Mouse (Mus musculus) olfactory bulb, adult 2 months (tissue): ENCODE data around the gene Rpl12.

Experiments used
- CTCF ChIP-seq: fragments of 200-500 bp; IDR thresholded peaks from 2 replicates; pipeline ENCODE4 v1.5.1; 2012; ENCODE audit warnings: low read depth, mild to moderate bottlenecking, low read length, moderate library complexity; ENCODE audit not compliant: insufficient read depth
- POLR2A ChIP-seq: fragments of 200-500 bp; IDR thresholded peaks from 2 replicates; pipeline ENCODE4 v1.6.1; 2012; ENCODE audit warnings: mild to moderate bottlenecking, low read depth, low read length, moderate library complexity; ENCODE audit not compliant: insufficient read depth

- TF ChIP-seq POLR2A: no peak
- no peak for TF ChIP-seq CTCF
Measured at GRCm38 (mm10) chr2:32968024-32968614, 6.8 kb downstream of the Rpl12 start.
